In genomic region chr16:9663508-9663907, GRCm38 (mm10) we compare ENCODE assay signal across 16 mouse cellular contexts.
"Had no signal": no experiment of that assay in that cellular context is flagged by ENCODE, and none has a peak within 500 bp of the region (broad histone marks: within the 10 kb centered on the region; RNA-seq: fewer than 3 reads in every experiment).

No protein-coding gene starts in this region.

- H3K9ac ChIP-seq: kidney, embryonic 15.5 days; liver, embryonic 13.5 days; midbrain, embryonic 12.5 days; midbrain, embryonic 15.5 days; neural tube, embryonic 12.5 days; neural tube, embryonic 15.5 days had no signal

- ATAC-seq: hindbrain, postnatal 0 days; inflammation-experienced regulatory T-cells, adult 6 months; intestine, postnatal 0 days; midbrain, embryonic 15.5 days had no signal

- H3K4me1 ChIP-seq: kidney, embryonic 15.5 days; liver, embryonic 13.5 days; midbrain, embryonic 12.5 days; neural tube, embryonic 12.5 days; neural tube, embryonic 15.5 days had no signal

- H3K9me3 ChIP-seq: kidney, embryonic 15.5 days; liver, embryonic 13.5 days; midbrain, embryonic 12.5 days; midbrain, embryonic 15.5 days; neural tube, embryonic 12.5 days; neural tube, embryonic 15.5 days had no signal

- H3K4me3 ChIP-seq: kidney, embryonic 15.5 days; liver, embryonic 13.5 days; midbrain, embryonic 12.5 days; midbrain, embryonic 15.5 days; neural tube, embryonic 12.5 days; neural tube, embryonic 15.5 days had no signal

- DNase-seq: kidney, adult 8-10 months; kidney, postnatal 10 days; kidney, postnatal 36 days; layer of hippocampus, adult 9-11 months; liver, embryonic 13.5 days; thymus, adult 18-20 months; thymus, postnatal 36 days had no signal

- H3K27ac ChIP-seq: hindbrain, postnatal 0 days; kidney, embryonic 15.5 days; liver, embryonic 13.5 days; macrophage; midbrain, embryonic 12.5 days; midbrain, embryonic 15.5 days; neural tube, embryonic 12.5 days; neural tube, embryonic 15.5 days had no signal

- H3K36me3 ChIP-seq: kidney, embryonic 15.5 days; liver, embryonic 13.5 days; midbrain, embryonic 12.5 days; midbrain, embryonic 15.5 days; neural tube, embryonic 12.5 days; neural tube, embryonic 15.5 days had no signal

- H3K4me2 ChIP-seq: kidney, embryonic 15.5 days; liver, embryonic 13.5 days; midbrain, embryonic 12.5 days; midbrain, embryonic 15.5 days; neural tube, embryonic 12.5 days; neural tube, embryonic 15.5 days had no signal

- H3K27me3 ChIP-seq: kidney, embryonic 15.5 days; liver, embryonic 13.5 days; midbrain, embryonic 12.5 days; midbrain, embryonic 15.5 days; neural tube, embryonic 12.5 days; neural tube, embryonic 15.5 days had no signal
